Mouse (Mus musculus) large intestine, adult 2 months (tissue): ENCODE results near the gene Vbp1. TPM values are rescaled to one million over a fixed set of nuclear protein-coding genes. Genes with fewer than 3 reads are reported as not detected.
"Not testable (repeated sequence)": the region's sequence is repeated elsewhere in the genome, so short reads cannot be mapped to it uniquely, and the experiment has no call there.

Source experiments
- DNase-seq: peaks from one replicate; pipeline ENCODE4 v3.0.0-alpha.2; 2012; ENCODE audit warnings: low read depth, low spot score
- WGBS: fragments of 180-500 bp; shearing (Covaris S2); methylation state at CpG from one replicate; pipeline ENCODE4 v1.1.7; 2018; 5-methylcytosine and 5-hydroxymethylcytosine counted together
- polyA plus RNA-seq: library from polyadenylated mRNA; depleted of rRNA; stranded (reverse); fragments of >200 nt; gene quantifications from 2 replicates; pipeline ENCODE4 v1.2.3, GENCODE M21; 2012; rRNA removed

Gene Vbp1
- 3.6 and 4.2 TPM in 2 replicates for polyA plus RNA-seq

DNA sequence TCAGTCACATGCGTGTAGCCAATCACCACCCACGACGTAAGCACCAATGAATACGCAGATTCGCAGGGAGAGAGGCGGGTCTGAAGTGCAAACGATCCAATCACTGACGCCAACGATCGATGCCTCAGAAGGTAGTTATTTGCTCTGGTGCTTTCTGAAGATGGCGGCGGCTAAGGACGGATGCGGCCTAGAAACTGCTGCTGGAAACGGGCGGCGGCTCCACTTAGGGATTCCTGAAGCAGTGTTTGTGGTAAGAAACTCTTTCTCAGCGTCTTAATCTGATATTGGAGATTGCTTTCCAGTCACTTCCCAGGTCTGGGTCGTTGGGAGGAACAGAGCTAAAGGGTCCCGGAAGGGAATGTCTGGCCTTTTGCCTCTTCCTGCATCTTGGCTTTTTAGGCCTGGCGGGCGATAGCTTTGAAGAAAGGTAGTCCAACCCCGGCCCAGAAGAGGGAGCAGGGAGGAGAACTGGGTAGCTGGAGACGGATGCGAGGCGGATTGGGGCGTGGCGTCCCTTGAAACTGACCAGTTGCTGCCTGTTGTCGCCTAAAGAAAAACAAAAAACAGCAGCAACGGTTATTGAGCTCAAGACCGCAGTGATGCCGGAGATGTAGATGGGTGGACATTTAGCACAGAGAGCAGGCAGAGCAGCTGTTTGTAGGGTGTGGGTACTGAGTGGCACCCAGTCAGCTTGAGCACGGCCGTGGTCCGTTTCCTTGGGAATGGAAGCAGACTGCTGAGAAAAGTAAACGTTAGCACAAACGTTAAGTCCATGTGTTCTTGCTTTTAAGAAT is at the start of gene Vbp1:
Vbp1 (plus strand) TSS at position 121 of the 794 bp plus-strand sequence.
- 13% methylated on average over 37 of the region's 37 CpGs for WGBS

DNA sequence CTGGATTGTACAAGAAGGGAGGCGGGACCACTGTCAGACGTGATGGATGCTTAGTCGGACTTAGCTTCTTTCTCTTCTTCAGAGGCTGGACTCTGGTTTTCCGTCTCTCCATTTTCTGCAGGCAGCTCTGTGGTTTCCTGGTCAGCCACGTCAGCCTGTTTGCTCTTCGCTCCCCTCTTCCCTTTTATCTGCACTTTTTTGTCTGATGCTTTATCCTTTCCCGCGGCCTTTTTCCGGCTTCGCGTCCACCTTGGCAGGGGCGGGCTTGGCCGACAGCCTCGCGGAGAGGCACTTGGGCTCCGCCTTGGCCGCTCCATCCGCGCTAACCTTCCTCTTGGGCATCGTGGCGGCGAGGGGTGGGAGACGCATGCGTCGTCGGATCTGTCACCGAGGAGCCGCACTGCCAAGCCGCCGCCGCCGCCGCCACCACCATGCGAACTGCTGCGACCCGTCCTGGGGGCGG is 38.9 kb upstream of the Vbp1 start:
- WGBS, result 19% methylated on average over 37 of the region's 37 CpGs
- DNase-seq, result not testable (repeated sequence)

More for the DNA sequence above, at the start of gene Vbp1:
- peak; percentile 57 for DNase-seq

DNA sequence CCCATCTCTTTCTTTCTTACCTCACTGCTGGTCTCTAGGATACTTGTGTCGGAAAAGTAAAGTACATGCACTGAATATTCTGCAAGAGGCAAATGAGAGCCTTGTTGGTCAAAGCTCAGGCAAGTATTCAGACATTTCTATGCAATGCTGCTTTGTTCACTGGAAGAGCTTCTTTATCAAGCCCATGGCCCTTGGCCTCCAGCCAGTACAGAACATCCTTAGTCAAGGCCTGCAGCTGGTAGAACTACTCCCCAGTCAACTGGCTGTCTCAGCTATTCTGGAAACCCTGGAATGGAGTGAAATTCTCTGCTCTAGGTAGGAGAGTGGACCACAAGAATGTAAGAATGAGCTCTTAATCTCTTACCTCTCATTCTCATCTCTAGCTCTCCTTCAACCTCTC is 24.2 kb upstream of the Vbp1 start:
- 95% methylated on average over 1 of the region's 1 CpGs for WGBS
- DNase-seq, result no peak

DNA sequence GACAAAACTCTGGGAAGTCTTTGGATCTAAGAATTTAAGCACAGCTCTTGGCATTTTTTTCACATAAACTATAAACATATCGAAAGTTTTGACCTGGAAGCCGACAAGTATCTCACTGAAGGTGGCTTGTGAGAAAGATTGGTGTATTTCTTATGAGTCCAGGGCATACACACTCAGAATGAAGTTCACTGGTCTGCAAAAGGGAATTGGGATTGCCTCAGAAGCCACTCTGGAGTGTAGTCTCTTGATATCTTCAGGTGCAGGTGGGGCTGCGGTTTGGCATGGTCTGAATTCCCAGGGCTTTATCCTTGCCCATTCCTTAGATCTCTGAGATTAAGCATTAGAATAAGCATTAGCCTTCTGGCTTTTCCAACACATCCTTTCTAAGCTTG is 316 bp upstream of the Vbp1 start:
- WGBS, result 23% methylated on average over 3 of the region's 3 CpGs
- no peak for DNase-seq

DNA sequence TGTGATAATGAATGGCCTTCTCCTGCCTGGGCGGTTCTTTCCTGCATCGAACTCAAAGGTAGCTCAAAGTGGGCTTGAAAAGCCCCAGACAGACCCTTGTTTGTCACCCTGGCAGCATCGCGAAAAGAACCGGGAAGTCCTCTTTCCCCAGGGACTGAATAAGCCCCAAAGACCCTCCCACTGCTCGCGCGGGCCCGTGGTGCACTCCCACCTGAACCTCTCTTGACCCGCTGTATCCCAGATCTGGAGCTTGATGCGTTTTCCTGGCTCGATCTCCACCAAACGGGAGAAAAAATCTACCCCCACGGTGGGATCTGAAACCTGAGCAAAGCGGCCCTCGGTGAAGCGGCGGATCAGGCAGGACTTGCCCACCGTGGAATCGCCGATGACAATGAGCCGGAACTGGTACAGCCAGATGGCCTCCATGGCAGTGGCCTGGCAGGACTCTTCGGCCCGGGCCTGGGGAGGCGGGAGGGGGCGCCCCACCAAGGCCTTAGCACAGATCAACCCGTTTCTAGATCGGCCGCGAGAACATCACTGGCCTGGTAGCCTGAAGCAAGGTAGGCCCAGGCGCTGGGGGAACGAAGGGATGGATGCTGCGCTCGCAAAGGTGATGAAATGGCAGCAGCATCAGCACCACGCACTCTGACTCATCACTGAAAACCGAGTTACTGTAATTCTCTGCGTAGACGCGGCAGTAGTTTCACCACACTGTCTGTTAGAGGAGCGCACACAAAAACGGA is 63.7 kb downstream of the Vbp1 start, which contains the start of gene Rab39b:
Rab39b (minus strand) TSS at position 650 of the 743 bp plus-strand sequence.
- WGBS, result 22% methylated on average over 41 of the region's 41 CpGs
- no peak for DNase-seq

DNA sequence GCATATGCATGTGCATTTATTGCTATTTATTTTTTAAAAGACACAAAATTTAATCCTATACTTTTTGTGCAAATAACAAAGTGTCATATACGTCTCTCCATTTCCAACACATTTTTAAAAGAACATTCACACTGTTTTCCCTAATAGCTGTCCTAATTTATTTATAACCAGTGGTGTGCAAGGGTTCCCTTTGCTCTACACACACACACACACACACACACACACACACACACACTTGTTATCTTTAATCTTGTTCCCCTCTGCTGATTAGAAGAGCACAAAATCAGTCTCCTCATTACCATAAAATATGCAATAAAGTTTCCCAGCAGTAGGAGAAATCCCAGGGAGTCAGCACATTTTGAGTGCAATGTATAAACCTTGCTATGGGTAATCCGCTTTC is 64.4 kb downstream of the Vbp1 start:
- 84% methylated on average over 2 of the region's 2 CpGs for WGBS
- no peak for DNase-seq

Other genes with a start within 250 kb of the Vbp1 start
- 4.1 and 5.5 TPM in 2 replicates for gene Fundc2, start 131.9 kb upstream of the Vbp1 start, polyA plus RNA-seq
- 0.04 and 0.21 TPM in 2 replicates for gene F8, start 131.7 kb upstream of the Vbp1 start, polyA plus RNA-seq
- gene Cmc4, start 97.7 kb upstream of the Vbp1 start, polyA plus RNA-seq, result 1.4 and 1.9 TPM in 2 replicates
- gene Mtcp1, start 97.7 kb upstream of the Vbp1 start, polyA plus RNA-seq, result 2.2 and 3.9 TPM in 2 replicates
- 7.3 and 9.5 TPM in 2 replicates for gene Brcc3, start 97.7 kb upstream of the Vbp1 start, polyA plus RNA-seq
- gene Rab39b, start 63.9 kb downstream of the Vbp1 start, polyA plus RNA-seq, result 0.16 and 0.22 TPM in 2 replicates